Mouse (Mus musculus) embryonic facial prominence, embryonic 11.5 days (tissue): Measurements from ENCODE around the gene Cpeb2. TPM values are rescaled to one million over a fixed set of nuclear protein-coding genes. Genes with fewer than 3 reads are reported as not detected.

Experiments used
- ATAC-seq: fragments of 200-750 bp; cut with Nextera tagmentation; replicated peaks from 2 replicates; pipeline ENCODE4 v1.8.0; 2017; ENCODE audit warnings: low read depth; ENCODE audit not compliant: insufficient number of reproducible peaks, low FRiP score, low TSS enrichment
- DNase-seq: peaks from one replicate; pipeline ENCODE4 v3.0.0-alpha.2; 2015; ENCODE audit warnings: low spot score
- H3K27ac ChIP-seq: fragments of 300-500 bp; sonication (generic); replicated peaks from 2 replicates; pipeline ENCODE4 v1.5.1; 2014; ENCODE audit warnings: mild to moderate bottlenecking, low read depth, low read length, control low read depth
- H3K27me3 ChIP-seq: fragments of 300-500 bp; sonication (generic); 2 replicates; pipeline ENCODE4 v1.6.1; 2014; ENCODE audit warnings: mild to moderate bottlenecking, low read length, moderate library complexity, mixed read lengths; ENCODE audit not compliant: control insufficient read depth, insufficient read depth
- H3K36me3 ChIP-seq: fragments of 300-500 bp; sonication (generic); replicated peaks from 2 replicates; pipeline ENCODE4 v1.6.1; 2014; ENCODE audit warnings: low read depth, mild to moderate bottlenecking, low read length, moderate library complexity, mixed read lengths; ENCODE audit not compliant: control insufficient read depth, insufficient read depth
- H3K4me1 ChIP-seq: fragments of 300-500 bp; sonication (generic); 2 replicates; pipeline ENCODE4 v1.6.1; 2014; ENCODE audit warnings: low read length, mixed read lengths; ENCODE audit not compliant: control insufficient read depth, insufficient read depth
- H3K4me2 ChIP-seq: fragments of 300-500 bp; sonication (generic); 2 replicates; pipeline ENCODE4 v1.6.1; 2014; ENCODE audit warnings: low read depth, mild to moderate bottlenecking, control low read depth, low read length, moderate library complexity
- H3K4me3 ChIP-seq: fragments of 300-500 bp; sonication (generic); 2 replicates; pipeline ENCODE4 v1.5.1; 2014; ENCODE audit warnings: low read depth, low read length, control low read depth
- H3K9ac ChIP-seq: fragments of 300-500 bp; sonication (generic); replicated peaks from 2 replicates; pipeline ENCODE4 v1.6.1; 2014; ENCODE audit warnings: mild to moderate bottlenecking, control low read depth, low read length
- H3K9me3 ChIP-seq: fragments of 300-500 bp; sonication (generic); replicated peaks from 2 replicates; pipeline ENCODE4 v1.6.1; 2016; ENCODE audit warnings: mild to moderate bottlenecking, low read length, inconsistent platforms, mixed read lengths; ENCODE audit not compliant: control insufficient read depth
- WGBS: fragments of 180-500 bp; shearing (Covaris S2); extraction: QIAGEN DNeasy Blood & Tissue Kit; methylation state at CpG from one replicate; pipeline ENCODE4 v1.1.7; 2014; 5-methylcytosine and 5-hydroxymethylcytosine counted together
- polyA plus RNA-seq: library from polyadenylated mRNA; unstranded; fragments of >200 nt; fragmentation: Nextera tagmentation; extraction: Ambion mirVana; gene quantifications from 2 replicates; pipeline ENCODE4 v1.2.1, GENCODE M21; 2014

Cpeb2 gene
- polyA plus RNA-seq, 1 experiment from 2014 or later: 2.4 TPM

DNA sequence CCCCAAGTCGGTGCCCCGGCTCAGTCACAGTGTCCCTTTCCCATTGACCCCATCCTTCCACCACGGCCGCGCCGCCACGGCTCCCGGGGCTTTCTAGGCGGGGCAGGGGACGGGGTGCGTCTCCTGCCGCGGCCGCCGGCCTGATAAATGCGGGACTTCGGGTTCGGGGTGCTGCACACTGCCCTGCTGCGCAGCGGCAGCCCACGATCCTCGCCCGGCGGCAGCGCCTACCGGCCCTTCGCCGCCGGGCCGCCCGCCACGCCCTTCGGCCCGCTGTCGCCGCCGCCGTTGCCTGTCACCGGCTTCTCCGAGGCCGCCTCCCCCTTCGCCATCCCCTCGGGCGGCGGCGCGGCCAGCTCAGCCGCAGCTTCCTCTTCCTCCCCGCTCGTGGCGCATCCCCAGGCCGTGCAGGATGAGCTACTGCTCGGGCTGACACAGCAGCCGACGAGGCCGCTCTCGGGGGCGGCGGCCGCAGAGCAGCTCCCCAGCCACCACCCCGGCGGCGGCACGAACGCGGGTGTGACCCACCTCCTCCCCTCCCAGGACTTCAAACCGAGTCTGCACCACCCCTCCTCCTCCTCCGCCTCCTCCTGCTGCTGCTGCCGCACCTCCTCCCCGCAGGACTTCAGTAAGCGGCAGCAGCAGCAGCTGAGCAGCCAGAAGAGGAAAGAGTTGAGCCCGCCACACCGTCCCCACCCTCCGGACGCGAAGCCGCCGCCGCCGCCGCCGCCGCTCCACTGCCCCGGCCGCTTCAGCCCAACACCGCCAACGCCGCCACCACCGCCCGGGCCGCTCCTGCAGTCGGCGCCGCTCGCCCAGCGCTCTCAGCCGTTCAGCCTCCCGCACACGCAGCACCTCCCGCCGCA is 579 bp downstream of the Cpeb2 start:
- Histone ChIP-seq H3K9me3 (no peaks in the 10 kb centered on the region), H3K4me3 (peak overlapping the region; percentile 78), H3K36me3 (no peaks in the 10 kb centered on the region), H3K27ac (peak overlapping the region; percentile 75), H3K9ac (peak overlapping the region; percentile 79), H3K4me2 (peak overlapping the region; percentile 100), H3K4me1 (no peaks in the 10 kb centered on the region), H3K27me3 (peaks cover 2% of the 10 kb centered on the region; the same call in 1 of the 2 replicates)
- ATAC-seq (peak; percentile 71), DNase-seq (peak; percentile 54)
- under 1% methylated on average over 49 of the region's 101 CpGs for WGBS

DNA sequence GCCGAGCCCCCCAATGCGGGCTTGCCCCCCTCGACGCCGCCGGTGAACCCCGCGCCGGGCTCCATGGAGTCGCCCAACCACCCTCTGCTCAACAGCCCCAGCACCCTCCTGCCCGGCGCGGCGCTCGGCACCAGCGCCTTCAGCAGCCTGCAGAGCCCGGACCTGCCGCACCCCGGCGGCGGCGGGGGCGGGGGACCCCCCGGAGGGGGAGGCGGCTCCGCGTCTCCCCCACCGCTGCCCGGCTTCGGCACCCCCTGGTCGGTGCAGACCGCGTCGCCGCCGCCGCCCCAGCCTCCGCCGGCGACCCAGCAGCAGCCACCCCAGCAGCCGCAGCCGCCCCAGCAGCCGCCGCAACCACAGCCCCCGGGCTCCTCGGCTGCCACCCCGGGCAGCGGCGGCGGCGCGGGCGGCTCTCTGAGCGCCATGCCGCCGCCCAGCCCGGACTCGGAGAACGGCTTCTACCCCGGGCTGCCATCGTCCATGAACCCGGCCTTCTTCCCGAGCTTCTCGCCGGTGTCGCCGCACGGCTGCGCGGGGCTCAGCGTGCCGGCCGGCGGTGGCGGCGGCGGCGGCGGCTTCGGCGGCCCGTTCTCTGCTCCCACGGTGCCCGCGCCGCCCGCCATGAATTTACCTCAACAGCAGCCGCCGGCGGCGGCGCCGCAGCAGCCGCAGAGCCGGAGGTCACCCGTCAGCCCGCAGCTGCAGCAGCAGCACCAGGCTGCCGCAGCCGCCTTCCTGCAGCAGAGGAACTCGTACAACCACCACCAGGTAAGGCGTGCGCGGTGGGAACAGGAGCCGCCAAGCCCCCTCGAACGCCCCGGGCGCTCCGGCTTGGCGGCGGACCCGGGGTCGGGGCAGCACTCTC is 1.6 kb downstream of the Cpeb2 start:
- no peaks in the 10 kb centered on the region for H3K9me3 ChIP-seq
- WGBS: 0% methylated on average over 75 of the region's 113 CpGs

DNA sequence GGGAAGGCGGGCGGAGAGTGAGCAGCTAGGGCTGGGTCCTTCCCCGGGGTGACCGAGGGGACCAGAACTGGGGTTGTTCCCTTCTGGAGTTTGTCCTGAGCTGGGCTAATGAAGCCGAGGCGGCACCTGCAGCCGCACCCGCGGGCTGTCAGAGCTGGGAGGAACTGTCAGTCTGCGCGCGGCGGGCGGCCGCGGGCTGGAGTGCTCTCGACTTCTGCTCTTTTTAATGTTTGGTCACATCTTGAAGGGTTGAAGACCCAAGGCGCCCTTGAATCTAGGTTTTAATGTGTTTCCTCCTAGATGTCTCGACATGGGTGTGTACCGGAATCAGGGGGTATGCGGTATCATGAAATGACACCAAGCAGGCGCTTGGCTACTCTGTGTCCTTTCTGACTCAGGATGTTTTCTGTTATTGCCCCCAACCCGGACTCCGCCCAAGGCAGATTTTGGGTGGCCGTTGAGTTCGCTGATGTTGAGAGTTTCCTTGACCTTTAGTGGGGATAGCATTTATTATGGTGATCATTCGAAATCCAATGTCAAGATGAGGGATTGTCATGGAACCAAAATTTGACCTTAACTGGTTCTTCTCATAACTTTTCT is 2.3 kb downstream of the Cpeb2 start:
- ATAC-seq: no peak
- DNase-seq: peak; percentile 38

More for the DNA sequence above, 1.6 kb downstream of the Cpeb2 start:
- peak overlapping the region; percentile 78 for H3K4me3 ChIP-seq
- H3K27me3 ChIP-seq: peaks cover 2% of the 10 kb centered on the region; the same call in 1 of the 2 replicates
- peak overlapping the region; percentile 100 for H3K4me2 ChIP-seq
- H3K9ac ChIP-seq: peak overlapping the region; percentile 79
- no peaks in the 10 kb centered on the region for H3K4me1 ChIP-seq
- peak; percentile 44 for ATAC-seq
- H3K36me3 ChIP-seq: no peaks in the 10 kb centered on the region
- H3K27ac ChIP-seq: peak overlapping the region; percentile 75
- DNase-seq: peak; percentile 43

DNA sequence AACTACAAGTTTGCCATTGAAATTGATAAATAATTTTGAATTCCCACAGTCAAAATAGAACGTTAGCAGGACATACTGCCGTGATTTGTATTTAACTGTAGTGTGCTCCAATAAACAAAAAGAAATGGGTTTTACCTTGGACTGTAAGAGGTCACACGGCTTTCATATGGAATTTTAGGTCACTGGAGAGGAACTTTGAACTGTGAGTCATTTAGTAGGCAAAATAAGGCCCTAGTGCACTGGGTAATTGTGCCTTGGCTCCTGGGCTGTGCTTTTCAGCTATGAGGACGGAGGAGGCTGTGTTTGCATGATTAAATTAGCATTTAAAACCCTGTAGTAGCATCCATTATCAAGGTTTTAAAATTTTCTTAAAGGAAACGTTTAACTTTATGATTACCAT is 3.0 kb downstream of the Cpeb2 start:
- Histone ChIP-seq H3K4me1 (no peaks in the 10 kb centered on the region), H3K27ac (no peak overlapping the region), H3K9ac (no peak overlapping the region), H3K9me3 (no peaks in the 10 kb centered on the region), H3K4me3 (peak overlapping the region; percentile 15), H3K36me3 (no peaks in the 10 kb centered on the region), H3K4me2 (no peak overlapping the region), H3K27me3 (peaks cover 2% of the 10 kb centered on the region; the same call in 1 of the 2 replicates)
- ATAC-seq (no peak), DNase-seq (no peak)
- 32% methylated on average over 5 of the region's 5 CpGs for WGBS

More for the DNA sequence above, 2.3 kb downstream of the Cpeb2 start:
- Histone ChIP-seq H3K4me2 (peak overlapping the region; percentile 100), H3K27ac (no peak overlapping the region), H3K27me3 (peaks cover 2% of the 10 kb centered on the region; the same call in 1 of the 2 replicates), H3K9me3 (no peaks in the 10 kb centered on the region), H3K4me3 (peak overlapping the region; percentile 78), H3K4me1 (no peaks in the 10 kb centered on the region), H3K36me3 (no peaks in the 10 kb centered on the region), H3K9ac (peak overlapping the region; percentile 79)
- WGBS: 2% methylated on average over 27 of the region's 27 CpGs

DNA sequence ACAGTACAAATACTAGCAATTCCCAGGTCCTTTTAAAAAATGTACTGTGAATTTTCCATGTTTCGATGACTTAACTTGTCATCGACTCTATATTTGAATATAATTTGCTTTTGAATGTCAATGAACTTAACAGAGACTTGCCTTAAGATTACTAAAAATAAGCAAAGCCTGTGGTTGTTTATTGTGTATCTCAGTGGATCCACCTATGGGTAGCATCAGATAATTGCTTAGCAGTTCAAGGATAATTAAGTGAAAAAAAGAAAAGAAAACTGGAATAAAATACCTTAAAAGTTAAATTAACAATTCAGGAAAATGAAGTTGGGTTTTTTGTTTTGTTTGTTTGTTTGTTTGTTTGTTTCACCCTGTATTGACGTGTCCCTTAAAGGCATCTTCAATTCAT is 3.5 kb downstream of the Cpeb2 start:
- no peaks in the 10 kb centered on the region for H3K9me3 ChIP-seq
- no peak for ATAC-seq
- no peak overlapping the region for H3K4me2 ChIP-seq
- no peaks in the 10 kb centered on the region for H3K4me1 ChIP-seq
- H3K4me3 ChIP-seq: no peak overlapping the region
- DNase-seq: no peak
- no peak overlapping the region for H3K27ac ChIP-seq
- H3K36me3 ChIP-seq: no peaks in the 10 kb centered on the region
- peaks cover 2% of the 10 kb centered on the region; the same call in 1 of the 2 replicates for H3K27me3 ChIP-seq
- 78% methylated on average over 3 of the region's 3 CpGs for WGBS
- no peak overlapping the region for H3K9ac ChIP-seq

DNA sequence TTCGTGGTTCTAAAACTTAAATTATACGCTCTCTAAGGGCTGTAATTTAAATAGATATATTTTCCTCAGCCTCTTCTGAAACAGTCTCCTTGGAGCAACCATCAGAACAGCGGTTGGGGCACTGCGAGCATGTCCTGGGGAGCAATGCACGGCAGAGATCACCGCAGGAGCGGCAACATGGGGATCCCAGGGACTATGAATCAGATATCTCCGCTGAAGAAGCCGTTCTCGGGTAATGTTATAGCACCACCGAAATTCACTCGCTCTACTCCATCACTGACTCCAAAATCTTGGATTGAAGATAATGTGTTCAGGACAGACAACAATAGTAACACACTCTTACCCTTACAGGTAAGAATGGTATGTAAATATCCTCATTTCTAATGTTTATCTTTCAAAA is 4.3 kb downstream of the Cpeb2 start:
- WGBS: 63% methylated on average over 12 of the region's 12 CpGs
- H3K27ac ChIP-seq: no peak overlapping the region
- no peak for DNase-seq
- ATAC-seq: no peak
- H3K4me1 ChIP-seq: no peaks in the 10 kb centered on the region
- H3K9me3 ChIP-seq: no peaks in the 10 kb centered on the region
- H3K9ac ChIP-seq: no peak overlapping the region
- no peaks in the 10 kb centered on the region for H3K36me3 ChIP-seq
- H3K27me3 ChIP-seq: peaks cover 2% of the 10 kb centered on the region; the same call in 1 of the 2 replicates
- no peak overlapping the region for H3K4me3 ChIP-seq
- no peak overlapping the region for H3K4me2 ChIP-seq

DNA sequence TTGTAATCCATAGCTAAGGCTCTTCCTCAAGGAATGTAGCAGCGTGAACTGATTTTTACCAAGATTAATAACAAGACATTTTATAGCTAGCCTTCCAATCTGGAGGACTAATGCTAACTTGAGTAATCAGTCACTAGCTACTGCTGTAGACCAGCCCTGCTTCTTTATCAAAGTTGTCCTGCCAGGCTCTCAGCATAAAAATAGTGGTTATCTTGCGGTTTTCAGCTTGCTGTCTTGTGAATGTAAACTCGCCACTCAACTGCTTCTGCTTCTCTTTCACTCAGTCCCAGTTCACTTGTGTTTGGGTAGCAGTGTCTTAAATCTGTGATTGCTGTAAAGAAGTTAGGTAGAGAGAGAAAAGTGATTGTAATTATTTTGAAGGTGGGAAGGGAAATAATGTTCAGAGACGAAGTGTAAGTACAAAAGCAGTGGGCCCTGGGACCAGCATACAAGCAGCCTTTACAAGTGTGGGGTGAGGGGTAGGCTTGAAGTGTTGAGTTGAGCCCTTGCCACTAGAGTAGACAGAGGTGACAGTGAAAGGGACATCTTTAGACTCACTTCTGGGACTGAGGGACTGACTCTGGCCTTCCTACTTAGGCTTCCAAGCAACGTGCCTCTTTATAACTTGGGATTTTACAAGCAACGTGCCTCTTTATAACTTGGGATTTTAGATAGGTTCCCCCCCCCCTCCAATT is 6.3 kb downstream of the Cpeb2 start:
- H3K27me3 ChIP-seq: peaks cover 2% of the 10 kb centered on the region; the same call in 1 of the 2 replicates
- H3K27ac ChIP-seq: no peak overlapping the region
- no peak overlapping the region for H3K9ac ChIP-seq
- no peaks in the 10 kb centered on the region for H3K36me3 ChIP-seq
- H3K4me2 ChIP-seq: no peak overlapping the region
- ATAC-seq (no peak), DNase-seq (no peak)
- WGBS: 80% methylated on average over 6 of the region's 6 CpGs
- H3K9me3 ChIP-seq: no peaks in the 10 kb centered on the region
- H3K4me1 ChIP-seq: no peaks in the 10 kb centered on the region
- no peak overlapping the region for H3K4me3 ChIP-seq
